8 mouse cellular contexts compared by ENCODE assay signal in the genomic region with DNA sequence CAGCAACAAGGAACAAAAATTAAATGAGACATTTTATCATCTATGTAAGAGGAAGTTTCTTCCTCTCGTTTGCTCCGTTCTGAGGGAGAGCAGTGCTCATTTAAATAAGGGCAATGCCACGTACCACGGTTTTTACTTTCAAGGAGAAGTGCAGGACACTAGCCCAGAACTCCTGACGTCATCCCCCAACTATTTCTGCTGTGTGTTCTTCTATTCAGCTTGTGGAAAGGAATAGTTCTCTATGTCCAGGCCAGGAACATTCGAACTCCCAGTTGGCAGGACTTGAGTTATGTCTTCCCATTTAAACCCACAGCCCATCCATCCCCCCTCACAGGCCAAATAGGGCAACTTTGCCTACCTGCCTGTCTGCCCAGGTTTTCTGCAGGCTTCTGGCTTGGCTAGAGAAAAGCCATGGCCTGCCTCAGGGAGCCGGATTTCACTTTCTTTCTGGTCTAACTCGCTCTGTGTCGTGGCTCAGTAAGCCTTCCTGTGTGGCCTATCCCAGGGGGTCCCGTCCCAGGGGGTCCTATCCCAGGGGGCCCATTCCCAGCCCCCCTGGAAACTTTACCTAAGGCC. TPM values are rescaled to one million over a fixed set of nuclear protein-coding genes. Genes with fewer than 3 reads are reported as not detected.
DNase-seq lines count a peak whose midpoint lies in the region; ATAC-seq lines count a peak whose summit lies in the region.

No protein-coding gene starts in this region.

- H3K4me1 ChIP-seq in neural tube, embryonic 13.5 days (replicated peaks), result peaks cover 54% of the 10 kb centered on the region

- no peaks in the 10 kb centered on the region for H3K36me3 ChIP-seq in neural tube, embryonic 13.5 days

- H3K27ac ChIP-seq in neural tube, embryonic 13.5 days (replicated peaks), result peak overlapping the region; percentile 89

- 17% methylated on average over 10 of the region's 10 CpGs for WGBS in neural tube, embryonic 13.5 days

- peak overlapping the region; percentile 72 for H3K4me2 ChIP-seq in neural tube, embryonic 13.5 days

- intact Hi-C loops in left cerebral cortex, postnatal 14 days (cut with DNase I), result loop anchor here (5.0 kb wide), 2 partner anchors 120 to 140 kb away; no protein-coding TSS in a partner anchor

- peak; percentile 9 for ATAC-seq in inflammation-experienced regulatory T-cells, adult 6 months
- no peak for ATAC-seq in neural tube, embryonic 13.5 days (ENCODE audit: low read depth)

- H3K9me3 ChIP-seq in neural tube, embryonic 13.5 days, result no peaks in the 10 kb centered on the region

- no peaks in the 10 kb centered on the region; the same call in 1 of the 2 replicates for H3K27me3 ChIP-seq in neural tube, embryonic 13.5 days

- H3K9ac ChIP-seq in neural tube, embryonic 13.5 days, result peak overlapping the region; percentile 72

- H3K4me3 ChIP-seq in neural tube, embryonic 13.5 days, result peak overlapping the region; percentile 58

- DNase-seq in spleen, adult 12 weeks (ENCODE audit: low spot score), result peak; percentile 25
- DNase-seq in spleen, postnatal 4 days (ENCODE audit: low spot score in 2 of 2), result no peak
- DNase-seq in c-Kit-positive CD71-positive TER-119-positive erythroid progenitor cells, embryonic 14.5 days (ENCODE audit: low spot score), result peak; percentile 51
- peak; percentile 81 for DNase-seq in gastrocnemius, postnatal 25 days
- DNase-seq in lung, adult 18-20 months, result peak; percentile 75 to 86
- no peak for DNase-seq in left cerebral cortex, postnatal 14 days (ENCODE audit: low spot score in 2 of 2)

RNA-seq across cellular contexts. Expression of a gene that starts 1.7 kb away (rescaled TPM):
- total RNA-seq in gastrocnemius, postnatal 25 days (2021), result 100 to 1,000 TPM; 269 to 316 TPM
- polyA plus RNA-seq in inflammation-experienced regulatory T-cells, adult 6 months (2017; shearing (Covaris generic)), result 10 to 100 TPM; 42.4 to 57.5 (median 51.7) TPM
- polyA plus RNA-seq in neural tube, embryonic 13.5 days (2015; fragmentation: Nextera tagmentation; extraction: Ambion mirVana), result 39.2 and 39.4 TPM in 2 replicates
- 100 to 1,000 TPM; 192 to 202 TPM for total RNA-seq in left cerebral cortex, postnatal 14 days (2021)

Comparison
In these comparisons a context has a peak if more than half of its experiments do, and no peak if none do; other contexts are left out.
1. DNase-seq: peak in spleen, adult 12 weeks (single experiment), c-Kit-positive CD71-positive TER-119-positive erythroid progenitor cells, embryonic 14.5 days (single experiment), gastrocnemius, postnatal 25 days (single experiment) and lung, adult 18-20 months (2 of 2); none in spleen, postnatal 4 days (0 of 2) and left cerebral cortex, postnatal 14 days (0 of 2).